Mouse (Mus musculus): ENCODE results near the gene Gtf2h4. TPM values are rescaled to one million over a fixed set of nuclear protein-coding genes. Genes with fewer than 3 reads are reported as not detected.

The Gtf2h4 gene
- total RNA-seq, 2 experiments from 2014 or later, result 20.3 to 40.4 TPM

- no peak for ATAC-seq (replicated peaks; ENCODE audit: poor library complexity, severe bottlenecking)
These were observed 24.4 kb upstream of the Gtf2h4 start for GRCm38 (mm10) chr17:35697759-35698500.

GRCm38 (mm10) chr17:35697429-35697758 lies 23.9 kb upstream of the Gtf2h4 start:
- no peak for ATAC-seq (replicated peaks; ENCODE audit: poor library complexity, severe bottlenecking)

- ATAC-seq (replicated peaks; ENCODE audit: poor library complexity, severe bottlenecking), result no peak
These were observed 23.2 kb upstream of the Gtf2h4 start for GRCm38 (mm10) chr17:35696691-35697090.

GRCm38 (mm10) chr17:35695289-35695688 lies 21.8 kb upstream of the Gtf2h4 start:
- no peak for ATAC-seq (replicated peaks; ENCODE audit: poor library complexity, severe bottlenecking)

GRCm38 (mm10) chr17:35693906-35694305 lies 20.4 kb upstream of the Gtf2h4 start:
- ATAC-seq (replicated peaks; ENCODE audit: poor library complexity, severe bottlenecking), result no peak

- ATAC-seq (replicated peaks; ENCODE audit: poor library complexity, severe bottlenecking), result peak; percentile 75
These were observed 18.8 kb upstream of the Gtf2h4 start for GRCm38 (mm10) chr17:35692368-35692767.

GRCm38 (mm10) chr17:35691811-35692210 lies 18.3 kb upstream of the Gtf2h4 start:
- ATAC-seq (replicated peaks; ENCODE audit: poor library complexity, severe bottlenecking), result no peak

- ATAC-seq (replicated peaks; ENCODE audit: poor library complexity, severe bottlenecking), result no peak
These were observed 16.6 kb upstream of the Gtf2h4 start for GRCm38 (mm10) chr17:35689936-35690645.

- peak; percentile 67 for ATAC-seq (replicated peaks; ENCODE audit: poor library complexity, severe bottlenecking)
These were observed 15.0 kb upstream of the Gtf2h4 start for GRCm38 (mm10) chr17:35688347-35689175.

GRCm38 (mm10) chr17:35685061-35685460 lies 11.5 kb upstream of the Gtf2h4 start:
- no peak for ATAC-seq (replicated peaks; ENCODE audit: poor library complexity, severe bottlenecking)

- ATAC-seq (replicated peaks; ENCODE audit: poor library complexity, severe bottlenecking), result no peak
These were observed 8.4 kb upstream of the Gtf2h4 start for GRCm38 (mm10) chr17:35681986-35682385.

- ATAC-seq (replicated peaks; ENCODE audit: poor library complexity, severe bottlenecking), result no peak
These were observed 7.1 kb upstream of the Gtf2h4 start for GRCm38 (mm10) chr17:35680591-35680990.

- ATAC-seq (replicated peaks; ENCODE audit: poor library complexity, severe bottlenecking), result no peak
These were observed 1.0 kb downstream of the Gtf2h4 start for GRCm38 (mm10) chr17:35672527-35672926.

GRCm38 (mm10) chr17:35671846-35672245 lies 1.7 kb downstream of the Gtf2h4 start:
- ATAC-seq (replicated peaks; ENCODE audit: poor library complexity, severe bottlenecking), result no peak

GRCm38 (mm10) chr17:35669731-35670130 lies 3.8 kb downstream of the Gtf2h4 start:
- no peak for ATAC-seq (replicated peaks; ENCODE audit: poor library complexity, severe bottlenecking)

- ATAC-seq (replicated peaks; ENCODE audit: poor library complexity, severe bottlenecking), result peak; percentile 91
These were observed 6.0 kb downstream of the Gtf2h4 start, which contains the start of gene Vars2 for GRCm38 (mm10) chr17:35667334-35668065. TSS of gene Vars2 (minus strand) at chr17:35667592.

- peak; percentile 5; the same call in 1 of the 2 replicates for ATAC-seq (replicated peaks; ENCODE audit: poor library complexity, severe bottlenecking)
These were observed 6.7 kb downstream of the Gtf2h4 start for GRCm38 (mm10) chr17:35666851-35667256.

GRCm38 (mm10) chr17:35665957-35666515 lies 7.5 kb downstream of the Gtf2h4 start:
- peak; percentile 58 for ATAC-seq (replicated peaks; ENCODE audit: poor library complexity, severe bottlenecking)

GRCm38 (mm10) chr17:35653086-35653485 lies 20.5 kb downstream of the Gtf2h4 start:
- ATAC-seq (replicated peaks; ENCODE audit: poor library complexity, severe bottlenecking), result no peak

- no peak for ATAC-seq (replicated peaks; ENCODE audit: poor library complexity, severe bottlenecking)
These were observed 24.1 kb downstream of the Gtf2h4 start for GRCm38 (mm10) chr17:35649429-35649828.
